Mouse (Mus musculus): ENCODE data around the gene Adgrb2. TPM values are rescaled to one million over a fixed set of nuclear protein-coding genes. Genes with fewer than 3 reads are reported as not detected.

Gene Adgrb2
- total and polyA plus RNA-seq, 3 experiments: 0.08 TPM; not detected in 2

GRCm38 (mm10) chr4:130048203-130048479 is 63.5 kb downstream of the Adgrb2 start:
- dilution Hi-C loops (cut with MboI; ENCODE audit: extremely low pct_ligation_motif_present, extremely low pct_unique_long_range_greater_than_20kb, low sequenced_read_pairs): no loop called here

GRCm38 (mm10) chr4:130050056-130050824 is 65.6 kb downstream of the Adgrb2 start:
- dilution Hi-C loops (cut with MboI; ENCODE audit: extremely low pct_ligation_motif_present, extremely low pct_unique_long_range_greater_than_20kb, low sequenced_read_pairs): no loop called here
- Histone ChIP-seq H3K4me1 (ENCODE audit: control insufficient read depth in 1 of 2, insufficient read depth in 2 of 2) (peaks cover 6 to 11% of the 10 kb centered on the region in 2 experiments), H3K27me3 (replicated peaks) (peaks cover 70% of the 10 kb centered on the region), H3K36me3 (replicated peaks in 1 of 2; ENCODE audit: control insufficient read depth in 1 of 2, insufficient read depth in 1 of 2, low read length in 1 of 2) (no peaks in the 10 kb centered on the region), H3K9me3 (replicated peaks; ENCODE audit: low read length) (peaks cover 8% of the 10 kb centered on the region), H3K4me2 (ENCODE audit: insufficient read depth, low read depth, poor library complexity, severe bottlenecking) (no peak overlapping the region), H3K4me3 (replicated peaks in 1 of 3; ENCODE audit: low read depth in 2 of 3, low read length in 2 of 3, poor library complexity in 1 of 3) (no peak overlapping the region), H3K9ac (ENCODE audit: insufficient read depth, low read depth) (no peak overlapping the region), H3K27ac (ENCODE audit: insufficient read depth, low read depth) (no peak overlapping the region), H3K79me2 (replicated peaks; ENCODE audit: control insufficient read depth, extremely low read depth, insufficient read depth, poor library complexity, severe bottlenecking) (no peaks in the 10 kb centered on the region)
- in situ Hi-C loops (cut with MboI; ENCODE audit: low pct_ligation_motif_present, low pct_unique_long_range_greater_than_20kb, low sequenced_read_pairs): no loop called here
- TF ChIP-seq SMC3 (IDR thresholded peaks at IDR 0.05; ENCODE audit: low read depth, low read length) (no peak), UBTF (IDR thresholded peaks at IDR 0.05; ENCODE audit: low read depth, low read length) (no peak), MEF2A (IDR thresholded peaks at IDR 0.05; ENCODE audit: borderline replicate concordance, low read depth, low read length) (no peak), E2F4 (IDR thresholded peaks at IDR 0.05; ENCODE audit: insufficient replicate concordance, low read depth, low read length) (no peak), POLR2AphosphoS2 (IDR thresholded peaks at IDR 0.05; ENCODE audit: low read depth, low read length) (no peak), ELF1 (IDR thresholded peaks at IDR 0.05; ENCODE audit: low read depth, low read length) (no peak), GABPA (IDR thresholded peaks at IDR 0.05; ENCODE audit: insufficient replicate concordance, low read depth, low read length) (no peak), RAD21 (IDR thresholded peaks at IDR 0.05; ENCODE audit: low read depth, low read length) (no peak), HCFC1 (IDR thresholded peaks at IDR 0.05; ENCODE audit: low read depth, low read length) (no peak), NELFE (IDR thresholded peaks at IDR 0.05; ENCODE audit: low read depth, low read length) (no peak), ETS1 (conservative IDR thresholded peaks at IDR 0.05; ENCODE audit: low read depth, low read length) (no peak), MAX (IDR thresholded peaks at IDR 0.05; ENCODE audit: low read length) (no peak)
- DNase-seq (ENCODE audit: extremely low read depth): no peak

More at GRCm38 (mm10) chr4:130048203-130048479, 63.5 kb downstream of the Adgrb2 start:
- no peak overlapping the region for H3K4me3 ChIP-seq (replicated peaks in 1 of 3; ENCODE audit: low read depth in 2 of 3, low read length in 2 of 3, poor library complexity in 1 of 3)
- no peaks in the 10 kb centered on the region for H3K36me3 ChIP-seq (replicated peaks in 1 of 2; ENCODE audit: control insufficient read depth in 1 of 2, insufficient read depth in 1 of 2, low read length in 1 of 2)
- peaks cover 11 to 26% of the 10 kb centered on the region in 2 experiments for H3K4me1 ChIP-seq (ENCODE audit: control insufficient read depth in 1 of 2, insufficient read depth in 2 of 2)
- TF ChIP-seq TBP (conservative IDR thresholded peaks at IDR 0.05; ENCODE audit: low read depth, low read length) (no peak), POLR2AphosphoS2 (IDR thresholded peaks at IDR 0.05; ENCODE audit: low read depth, low read length) (no peak), SMC3 (IDR thresholded peaks at IDR 0.05; ENCODE audit: low read depth, low read length) (no peak), ZMIZ1 (IDR thresholded peaks at IDR 0.05; ENCODE audit: low read depth, low read length) (no peak), ELF1 (IDR thresholded peaks at IDR 0.05; ENCODE audit: low read depth, low read length) (no peak), MXI1 (IDR thresholded peaks at IDR 0.05; ENCODE audit: low read depth, low read length) (no peak), JUN (IDR thresholded peaks at IDR 0.05; ENCODE audit: insufficient read depth, low read depth, low read length) (no peak), MYC (IDR thresholded peaks at IDR 0.05; ENCODE audit: low read depth, low read length) (no peak), CHD1 (IDR thresholded peaks at IDR 0.05; ENCODE audit: low read depth, low read length) (no peak), ZC3H11A (IDR thresholded peaks at IDR 0.05; ENCODE audit: low read depth, low read length) (no peak), UBTF (IDR thresholded peaks at IDR 0.05; ENCODE audit: low read depth, low read length) (no peak), USF1 (IDR thresholded peaks at IDR 0.05; ENCODE audit: low read depth, low read length) (no peak), MAX (IDR thresholded peaks at IDR 0.05; ENCODE audit: low read length) (no peak), MEF2A (IDR thresholded peaks at IDR 0.05; ENCODE audit: borderline replicate concordance, low read depth, low read length) (no peak)
- no peak overlapping the region for H3K9ac ChIP-seq (ENCODE audit: insufficient read depth, low read depth)
- peaks cover 8% of the 10 kb centered on the region for H3K9me3 ChIP-seq (replicated peaks; ENCODE audit: low read length)
- in situ Hi-C loops (cut with MboI; ENCODE audit: low pct_ligation_motif_present, low pct_unique_long_range_greater_than_20kb, low sequenced_read_pairs): no loop called here
- H3K27ac ChIP-seq (ENCODE audit: insufficient read depth, low read depth): no peak overlapping the region
- DNase-seq (ENCODE audit: extremely low read depth): no peak
- H3K79me2 ChIP-seq (replicated peaks; ENCODE audit: control insufficient read depth, extremely low read depth, insufficient read depth, poor library complexity, severe bottlenecking): no peaks in the 10 kb centered on the region
- H3K27me3 ChIP-seq (replicated peaks): peaks cover 55% of the 10 kb centered on the region
- H3K4me2 ChIP-seq (ENCODE audit: insufficient read depth, low read depth, poor library complexity, severe bottlenecking): no peak overlapping the region

Measured in CH12.LX (cell line).